Mouse (Mus musculus): ENCODE data around the gene Flrt1. TPM values are rescaled to one million over a fixed set of nuclear protein-coding genes. Genes with fewer than 3 reads are reported as not detected.
A peak's percentile ranks its signal among the peaks of the same experiment; 100 is the strongest.
"Not testable (repeated sequence)": the region's sequence is repeated elsewhere in the genome, so short reads cannot be mapped to it uniquely, and the experiment has no call there.

Gene Flrt1
- polyA plus RNA-seq, 1 experiment from 2014 or later = 7.1 TPM

DNA sequence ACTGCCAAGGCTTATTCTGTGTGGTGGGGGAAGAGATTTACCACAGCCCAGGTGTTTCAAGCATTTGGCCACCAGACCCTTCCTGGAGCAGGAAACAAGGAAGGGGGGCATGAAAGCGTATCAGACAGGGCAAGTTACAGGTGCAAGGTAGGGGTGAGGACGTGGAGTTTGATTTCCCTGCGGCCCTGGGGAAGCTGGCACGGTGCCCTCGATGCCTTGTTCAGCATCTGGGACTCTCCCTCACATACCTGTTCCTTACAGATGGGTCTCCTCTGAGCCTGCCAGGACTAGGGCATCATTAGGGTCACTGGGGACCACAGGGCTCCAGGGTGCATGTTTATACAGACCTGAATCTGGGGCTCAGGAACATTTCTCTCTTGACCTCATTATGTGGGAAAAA, 12.8 kb downstream of the Flrt1 start:
- Histone ChIP-seq H3K9ac (peak overlapping the region; percentile 24; the same call in 1 of the 2 replicates), H3K27me3 (peaks cover 40% of the 10 kb centered on the region), H3K9me3 (no peaks in the 10 kb centered on the region), H3K4me3 (no peak overlapping the region), H3K27ac (no peak overlapping the region), H3K4me1 (replicated peaks) (peaks cover 75% of the 10 kb centered on the region), H3K36me3 (no peaks in the 10 kb centered on the region), H3K4me2 (no peak overlapping the region)
- 58% methylated on average over 5 of the region's 5 CpGs for WGBS
- no peak for ATAC-seq (ENCODE audit: low FRiP score)

DNA sequence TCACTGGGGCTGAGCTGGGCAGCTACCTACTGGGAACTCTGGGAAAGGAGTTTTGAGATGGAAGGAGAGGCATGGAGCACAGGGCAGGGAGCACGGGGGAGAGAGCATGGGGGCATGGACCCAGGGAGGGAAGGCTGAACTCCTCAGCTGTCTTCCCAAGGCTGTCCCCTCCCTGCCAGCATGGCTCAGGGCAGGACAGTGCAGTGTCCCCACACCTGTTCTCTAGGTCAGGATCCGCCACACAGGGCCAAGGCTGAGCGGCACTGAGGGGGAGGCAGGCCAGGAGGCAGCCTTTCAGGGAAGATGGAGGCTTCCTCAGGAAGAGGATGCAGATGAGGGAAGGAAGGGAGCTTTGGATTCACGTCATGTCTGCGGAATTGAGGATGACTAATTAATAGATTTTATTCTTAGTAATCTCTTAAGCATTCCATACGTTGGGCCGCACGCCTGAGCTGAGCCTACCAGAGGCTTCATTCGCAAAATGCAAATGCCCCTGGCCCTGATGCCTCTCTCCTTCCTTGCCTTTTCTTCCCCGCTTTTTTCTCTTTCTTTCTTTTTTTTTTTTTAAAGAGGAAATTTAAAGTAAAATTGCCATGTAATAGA, 14.0 kb downstream of the Flrt1 start:
- WGBS = 38% methylated on average over 10 of the region's 10 CpGs
- Histone ChIP-seq H3K9ac (peak overlapping the region; percentile 55; the same call in 1 of the 2 replicates), H3K36me3 (no peaks in the 10 kb centered on the region), H3K9me3 (no peaks in the 10 kb centered on the region), H3K27ac (peak overlapping the region; percentile 81), H3K27me3 (peaks cover 39% of the 10 kb centered on the region), H3K4me2 (no peak overlapping the region), H3K4me1 (replicated peaks) (peaks cover 75% of the 10 kb centered on the region), H3K4me3 (no peak overlapping the region)
- 0 out of 2 replicates have a peak, but pooled peaks have one; percentile 23 for ATAC-seq (ENCODE audit: low FRiP score)

DNA sequence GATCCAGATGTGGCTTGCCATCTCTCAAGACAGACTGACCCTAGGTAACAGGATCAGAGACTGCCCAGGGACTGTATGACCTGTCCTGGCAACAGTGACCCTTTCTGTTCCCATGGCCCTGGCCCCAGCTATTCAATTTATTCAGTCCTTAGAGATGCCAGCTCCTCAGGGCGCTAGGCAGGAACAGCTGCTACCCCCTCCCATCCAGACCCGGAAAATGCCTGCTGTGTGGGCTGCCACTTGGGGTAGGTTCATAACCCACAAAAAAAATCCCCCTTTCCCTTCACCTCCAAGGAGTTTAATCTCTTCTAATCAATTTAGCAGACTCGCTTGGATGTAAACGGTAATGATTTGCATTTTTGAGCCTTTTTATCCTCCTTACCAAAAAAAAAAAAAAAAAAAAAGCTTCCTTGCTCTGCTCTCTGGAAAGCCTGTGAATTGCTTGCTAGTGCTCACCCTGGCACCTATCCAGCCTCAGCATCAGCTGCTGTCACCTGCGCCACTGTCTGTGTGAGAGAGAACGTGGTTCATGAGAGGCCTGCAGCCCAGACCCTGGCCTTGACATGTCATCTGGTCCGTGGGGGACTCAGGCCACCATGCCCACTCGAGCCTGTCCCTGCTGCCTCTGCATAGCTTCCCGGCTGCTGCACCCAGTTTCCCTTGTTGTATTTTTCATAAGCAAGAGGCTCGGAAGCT, 15.0 kb downstream of the Flrt1 start:
- Histone ChIP-seq H3K9ac (peak overlapping the region; percentile 55), H3K27ac (peak overlapping the region; percentile 81), H3K4me1 (replicated peaks) (peaks cover 72% of the 10 kb centered on the region), H3K9me3 (no peaks in the 10 kb centered on the region), H3K4me3 (no peak overlapping the region), H3K4me2 (0 out of 2 replicates have a peak overlapping the region, but pooled peaks have one; percentile 6), H3K27me3 (peaks cover 38% of the 10 kb centered on the region), H3K36me3 (no peaks in the 10 kb centered on the region)
- ATAC-seq (ENCODE audit: low FRiP score) = no peak
- WGBS = 18% methylated on average over 10 of the region's 10 CpGs

DNA sequence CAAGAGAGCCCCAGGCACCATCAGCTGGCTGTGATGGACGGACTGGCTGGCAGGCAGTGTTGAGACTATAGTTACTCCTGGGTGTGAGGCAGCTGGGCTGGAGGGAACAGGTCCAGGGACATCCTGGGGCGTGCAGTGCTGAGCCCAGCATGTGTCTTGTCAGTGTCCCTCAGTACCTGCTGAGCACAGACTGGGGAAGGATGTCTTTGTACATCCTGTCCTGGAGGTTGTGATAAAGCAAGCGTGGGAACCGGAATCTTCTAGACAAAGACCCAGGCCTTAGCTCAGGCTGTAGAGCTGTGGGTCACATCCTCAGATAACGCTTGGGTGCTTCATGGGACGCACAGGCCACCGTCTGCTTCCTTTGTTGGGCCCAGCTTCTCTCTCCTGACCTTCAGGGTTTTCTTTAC, 15.7 kb downstream of the Flrt1 start:
- Histone ChIP-seq H3K9me3 (no peaks in the 10 kb centered on the region), H3K27ac (peak overlapping the region; percentile 81), H3K9ac (peak overlapping the region; percentile 53; the same call in 1 of the 2 replicates), H3K4me1 (replicated peaks) (peaks cover 79% of the 10 kb centered on the region), H3K27me3 (peaks cover 37% of the 10 kb centered on the region), H3K4me3 (no peak overlapping the region), H3K4me2 (no peak overlapping the region), H3K36me3 (no peaks in the 10 kb centered on the region)
- 27% methylated on average over 7 of the region's 7 CpGs for WGBS
- no peak for ATAC-seq (ENCODE audit: low FRiP score)

DNA sequence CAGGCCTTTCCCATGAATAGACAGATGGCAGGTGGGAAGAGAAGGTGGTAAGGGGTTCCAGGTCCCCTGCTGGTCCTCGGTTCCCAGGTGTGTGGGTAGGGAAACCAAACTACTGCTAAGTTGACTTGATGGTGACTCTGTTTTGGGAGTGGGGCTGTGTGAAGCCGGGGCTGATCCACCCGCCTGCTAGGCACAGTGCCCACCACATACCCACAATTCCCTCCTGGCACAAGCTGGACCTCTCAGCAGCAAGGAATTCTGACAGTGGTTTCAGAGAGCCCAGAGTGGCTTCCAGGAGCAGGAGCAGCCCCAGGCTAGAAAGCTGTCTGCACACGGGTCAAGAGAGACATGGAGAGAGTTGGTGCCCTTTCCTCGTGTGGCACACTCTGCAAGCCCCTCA, 16.5 kb downstream of the Flrt1 start:
- Histone ChIP-seq H3K27me3 (peaks cover 37% of the 10 kb centered on the region), H3K27ac (no peak overlapping the region), H3K9ac (no peak overlapping the region), H3K4me3 (no peak overlapping the region), H3K36me3 (no peaks in the 10 kb centered on the region), H3K4me2 (no peak overlapping the region), H3K9me3 (no peaks in the 10 kb centered on the region), H3K4me1 (replicated peaks) (peaks cover 83% of the 10 kb centered on the region)
- ATAC-seq (ENCODE audit: low FRiP score) = no peak
- 60% methylated on average over 5 of the region's 5 CpGs for WGBS

DNA sequence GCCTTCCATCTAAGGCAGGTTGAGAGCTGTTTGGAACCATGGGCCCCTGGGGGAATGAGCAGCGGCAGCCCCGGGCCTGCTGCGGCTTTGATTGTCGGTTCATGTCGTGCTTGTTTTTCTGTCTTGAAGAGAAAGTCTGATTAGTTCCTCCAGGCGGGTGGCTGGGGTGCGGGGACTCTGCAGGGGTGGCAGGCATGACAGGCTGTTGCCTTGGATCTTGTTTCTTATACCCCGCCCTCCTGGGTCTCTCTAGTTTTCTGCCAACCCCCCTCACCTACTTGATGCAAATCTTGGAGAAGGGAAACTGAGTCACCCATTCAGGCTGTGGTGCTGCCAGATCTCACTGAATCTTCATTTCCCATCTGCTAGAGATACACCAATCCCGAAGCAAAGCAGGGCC, 17.0 kb downstream of the Flrt1 start:
- WGBS = 15% methylated on average over 9 of the region's 9 CpGs
- Histone ChIP-seq H3K4me2 (no peak overlapping the region), H3K9me3 (no peaks in the 10 kb centered on the region), H3K4me3 (no peak overlapping the region), H3K27me3 (peaks cover 37% of the 10 kb centered on the region), H3K27ac (no peak overlapping the region), H3K9ac (peak overlapping the region; percentile 26; the same call in 1 of the 2 replicates), H3K36me3 (no peaks in the 10 kb centered on the region), H3K4me1 (replicated peaks) (peaks cover 83% of the 10 kb centered on the region)
- ATAC-seq (ENCODE audit: low FRiP score) = no peak

DNA sequence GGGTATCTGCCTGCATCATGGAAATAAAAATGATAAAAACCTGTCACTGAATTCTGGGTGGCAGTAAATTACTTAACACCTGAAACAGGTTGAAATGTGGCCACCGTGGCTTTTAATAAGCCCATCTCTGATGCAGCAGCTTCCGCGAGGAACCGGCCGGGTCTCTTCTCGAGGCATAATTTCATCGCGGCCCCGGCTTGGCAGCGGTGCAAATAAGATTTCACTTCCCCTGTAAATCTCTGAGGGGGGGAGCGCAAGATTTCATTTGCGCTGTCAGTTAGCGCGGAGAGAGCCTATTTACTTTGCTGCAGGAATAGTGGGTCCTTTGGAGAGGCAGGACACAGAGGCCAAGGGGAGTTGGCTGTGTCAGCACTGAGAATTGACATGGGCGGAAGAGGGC, 20.8 kb downstream of the Flrt1 start:
- Histone ChIP-seq H3K9me3 (no peaks in the 10 kb centered on the region), H3K4me3 (no peak overlapping the region), H3K9ac (0 out of 2 replicates have a peak overlapping the region, but pooled peaks have one; percentile 53), H3K27ac (peak overlapping the region; percentile 26; the same call in 1 of the 2 replicates), H3K36me3 (no peaks in the 10 kb centered on the region), H3K4me1 (replicated peaks) (peaks cover 59% of the 10 kb centered on the region), H3K4me2 (no peak overlapping the region), H3K27me3 (peaks cover 42% of the 10 kb centered on the region)
- WGBS = 49% methylated on average over 15 of the region's 15 CpGs
- no peak for ATAC-seq (ENCODE audit: low FRiP score)

DNA sequence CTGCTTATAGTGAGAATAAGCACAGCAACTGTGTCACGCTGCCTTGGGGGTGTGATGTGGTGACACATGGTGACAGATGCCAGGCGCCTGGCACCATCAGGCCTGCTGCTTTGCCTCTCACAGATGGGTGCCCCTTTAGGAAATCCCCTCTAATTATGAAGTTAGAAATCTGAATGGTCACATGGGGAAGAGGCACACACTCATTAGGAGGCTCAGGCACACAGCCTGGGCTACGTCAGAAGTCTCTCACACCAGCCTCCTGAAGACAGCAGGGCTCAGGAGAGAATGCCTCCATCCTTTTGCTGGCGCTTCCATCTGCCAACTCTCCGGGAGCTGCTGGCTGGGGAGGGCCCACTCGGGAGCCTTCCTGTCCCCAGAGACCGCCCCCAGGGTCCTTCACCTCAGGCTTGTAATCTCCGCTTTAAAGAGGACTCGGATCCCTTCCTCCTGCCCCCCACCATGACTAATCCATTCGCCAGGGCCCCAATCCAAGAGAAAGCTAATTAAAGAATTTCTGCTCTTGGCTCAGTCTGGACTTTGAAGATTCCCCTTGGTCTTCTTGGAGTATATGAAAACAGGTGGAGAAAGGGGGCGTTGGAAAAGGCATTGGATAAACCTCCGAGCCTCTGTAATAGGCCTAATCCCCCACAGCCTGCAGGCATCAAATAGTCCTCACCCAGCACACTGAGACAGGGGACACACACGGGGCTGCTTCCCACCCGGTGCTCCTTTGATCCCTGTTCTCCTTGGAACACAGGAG, 22.3 kb downstream of the Flrt1 start:
- Histone ChIP-seq H3K4me1 (replicated peaks) (peaks cover 53% of the 10 kb centered on the region), H3K9ac (peak overlapping the region; percentile 35; the same call in 1 of the 2 replicates), H3K27ac (peak overlapping the region; percentile 36; the same call in 1 of the 2 replicates), H3K27me3 (peaks cover 55% of the 10 kb centered on the region), H3K9me3 (no peaks in the 10 kb centered on the region), H3K4me2 (no peak overlapping the region), H3K4me3 (no peak overlapping the region), H3K36me3 (no peaks in the 10 kb centered on the region)
- peak; percentile 33 for ATAC-seq (ENCODE audit: low FRiP score)
- 30% methylated on average over 14 of the region's 14 CpGs for WGBS

DNA sequence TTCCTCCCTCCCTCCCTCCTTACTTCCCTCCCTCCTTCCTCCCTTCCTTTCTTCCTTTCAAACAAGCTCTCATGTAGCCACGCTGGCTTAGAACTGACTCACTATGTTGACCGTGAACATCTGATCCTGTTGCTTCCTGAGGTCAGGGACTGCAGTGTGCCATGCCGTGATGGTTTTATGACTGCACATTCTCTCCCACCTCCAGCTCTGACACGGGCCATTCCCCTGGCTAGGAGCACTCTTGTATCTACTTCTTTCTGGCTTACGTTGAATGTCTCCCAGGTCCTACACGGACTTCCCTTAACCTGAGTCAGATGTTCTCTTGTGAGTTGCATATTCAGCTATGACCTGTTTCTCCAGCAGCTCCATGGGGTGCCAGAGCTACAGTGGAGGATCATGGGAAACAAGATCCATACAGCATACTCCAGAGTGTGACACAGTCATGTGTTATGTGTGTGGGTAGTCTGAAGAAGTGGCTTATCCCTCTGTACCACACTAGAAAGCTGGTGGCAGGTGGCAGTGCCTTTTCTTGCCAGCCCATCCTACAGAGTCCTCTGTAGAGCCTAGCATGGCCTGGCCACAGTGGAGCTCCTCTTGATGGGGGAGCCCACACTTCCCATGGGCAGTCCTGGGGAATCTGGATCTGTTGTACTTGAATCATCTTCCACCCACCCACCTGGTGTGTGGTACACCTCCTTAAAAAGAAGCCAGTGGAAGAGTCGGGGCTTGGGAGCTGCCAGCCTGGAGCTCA, 23.8 kb downstream of the Flrt1 start:
- H3K9me3 ChIP-seq = no peaks in the 10 kb centered on the region
- WGBS = 82% methylated on average over 7 of the region's 7 CpGs
- H3K4me1 ChIP-seq (replicated peaks) = peaks cover 54% of the 10 kb centered on the region
- no peak overlapping the region for H3K27ac ChIP-seq
- no peak overlapping the region for H3K9ac ChIP-seq
- H3K4me2 ChIP-seq = no peak overlapping the region
- H3K36me3 ChIP-seq = no peaks in the 10 kb centered on the region
- no peak overlapping the region for H3K4me3 ChIP-seq
- ATAC-seq (ENCODE audit: low FRiP score) = no peak
- peaks cover 54% of the 10 kb centered on the region for H3K27me3 ChIP-seq

DNA sequence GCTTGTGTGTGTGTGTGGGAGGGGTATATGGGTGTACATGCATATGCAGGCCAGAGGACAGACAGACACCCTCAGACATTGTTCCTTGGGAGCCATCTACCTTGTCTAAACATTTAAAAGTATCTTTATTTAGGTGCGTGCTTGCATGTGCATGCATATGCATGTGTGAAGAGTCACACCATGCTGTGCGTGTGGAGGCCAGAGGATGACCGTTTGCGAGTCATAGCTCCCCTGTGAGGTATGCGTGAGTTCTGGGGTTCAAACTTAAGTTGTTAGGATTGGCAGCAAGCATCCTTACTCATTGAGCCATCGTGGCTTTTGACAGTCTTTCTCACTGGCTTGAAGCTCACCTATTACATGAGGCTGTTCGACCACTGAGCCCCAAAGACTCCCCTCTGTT, 27.3 kb downstream of the Flrt1 start:
- Histone ChIP-seq H3K36me3 (no peaks in the 10 kb centered on the region), H3K9me3 (no peaks in the 10 kb centered on the region), H3K4me2 (no peak overlapping the region), H3K27ac (no peak overlapping the region), H3K4me1 (replicated peaks) (peaks cover 44% of the 10 kb centered on the region), H3K4me3 (no peak overlapping the region), H3K9ac (no peak overlapping the region), H3K27me3 (peaks cover 58% of the 10 kb centered on the region)
- 87% methylated on average over 7 of the region's 7 CpGs for WGBS
- no peak for ATAC-seq (ENCODE audit: low FRiP score)

DNA sequence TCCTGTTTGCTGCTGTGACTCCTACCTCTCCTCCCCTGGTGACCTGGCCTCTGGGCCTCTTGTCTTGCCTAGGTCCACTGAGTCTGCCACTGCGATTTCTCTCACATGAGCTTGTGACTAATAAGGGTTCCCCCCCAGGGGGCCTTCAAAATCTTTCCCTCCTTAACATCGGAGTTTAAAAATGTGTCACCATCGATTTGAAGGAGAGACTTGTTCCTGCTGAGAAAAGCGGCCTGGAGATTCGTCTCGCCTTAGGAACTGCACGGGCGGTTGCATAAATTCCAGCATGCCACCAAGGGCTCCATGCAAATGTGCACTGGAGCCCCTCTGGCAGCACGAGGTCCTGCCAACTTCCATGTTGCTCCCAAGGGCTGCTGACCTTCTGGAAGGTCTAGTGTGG, 27.9 kb downstream of the Flrt1 start:
- Histone ChIP-seq H3K9me3 (no peaks in the 10 kb centered on the region), H3K27ac (no peak overlapping the region), H3K9ac (no peak overlapping the region), H3K4me2 (no peak overlapping the region), H3K4me1 (replicated peaks) (peaks cover 46% of the 10 kb centered on the region), H3K27me3 (peaks cover 64% of the 10 kb centered on the region), H3K36me3 (no peaks in the 10 kb centered on the region), H3K4me3 (no peak overlapping the region)
- WGBS = 38% methylated on average over 9 of the region's 9 CpGs
- no peak for ATAC-seq (ENCODE audit: low FRiP score)

DNA sequence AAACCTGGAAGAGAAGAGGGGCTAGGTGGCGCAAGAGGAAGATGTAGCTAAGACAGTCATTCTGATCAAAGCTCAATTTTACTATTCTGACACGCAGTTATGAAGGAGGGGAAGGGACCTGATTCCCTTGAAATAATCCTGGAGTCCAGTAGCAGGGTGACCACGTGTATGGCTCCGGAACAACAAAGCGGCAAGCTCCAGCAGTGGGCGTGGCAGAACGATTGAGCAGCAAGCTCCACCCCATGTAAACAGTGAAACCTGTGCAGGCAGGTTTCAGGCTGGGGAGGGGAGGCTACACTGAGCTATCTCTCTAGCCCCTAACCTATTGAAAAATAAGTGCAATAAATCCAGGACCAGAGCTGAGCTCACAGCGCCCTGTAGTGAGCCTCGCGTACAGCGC, 30.2 kb downstream of the Flrt1 start:
- peaks cover 73% of the 10 kb centered on the region for H3K27me3 ChIP-seq
- WGBS = 86% methylated on average over 11 of the region's 11 CpGs
- H3K4me3 ChIP-seq; H3K9me3 ChIP-seq; ATAC-seq (ENCODE audit: low FRiP score); H3K27ac ChIP-seq; H3K9ac ChIP-seq; H3K36me3 ChIP-seq; H3K4me2 ChIP-seq: not testable (repeated sequence)
- H3K4me1 ChIP-seq (replicated peaks) = peaks cover 64% of the 10 kb centered on the region

All from hindbrain, embryonic 13.5 days (tissue).